Mouse (Mus musculus): ENCODE results near the gene Cryba1. TPM values are rescaled to one million over a fixed set of nuclear protein-coding genes. Genes with fewer than 3 reads are reported as not detected.
A peak's percentile ranks its signal among the peaks of the same experiment; 100 is the strongest.
"Not testable (repeated sequence)": the region's sequence is repeated elsewhere in the genome, so short reads cannot be mapped to it uniquely, and the experiment has no call there.

Gene Cryba1
- total RNA-seq (2021) = not detected
- long read RNA-seq, experiment 1 = 0 reads
- long read RNA-seq, experiment 2 = 0 reads

DNA sequence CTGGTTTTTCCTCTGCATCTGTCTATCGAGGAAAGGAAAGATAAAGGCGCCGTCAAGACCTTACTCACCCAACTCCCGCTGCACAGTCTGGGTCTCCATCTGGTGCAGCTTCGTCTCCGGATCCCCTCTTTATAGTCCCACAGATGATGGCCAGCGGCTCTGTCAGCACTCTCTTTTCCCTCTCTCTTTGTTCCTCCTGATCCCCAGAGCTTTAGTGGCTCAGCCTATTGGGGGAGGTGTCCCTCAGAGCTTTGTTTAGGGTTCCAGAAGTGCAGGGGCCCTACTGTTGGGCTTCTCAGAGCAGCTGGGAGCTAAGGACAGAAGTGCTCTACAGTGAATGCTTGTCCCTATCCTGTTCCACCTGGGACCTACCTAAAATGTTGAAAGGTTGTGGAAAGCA is at the start of gene Cryba1:
Cryba1 (minus strand) TSS at position 101 of the 400 bp plus-strand sequence.
- no peak for DNase-seq

DNA sequence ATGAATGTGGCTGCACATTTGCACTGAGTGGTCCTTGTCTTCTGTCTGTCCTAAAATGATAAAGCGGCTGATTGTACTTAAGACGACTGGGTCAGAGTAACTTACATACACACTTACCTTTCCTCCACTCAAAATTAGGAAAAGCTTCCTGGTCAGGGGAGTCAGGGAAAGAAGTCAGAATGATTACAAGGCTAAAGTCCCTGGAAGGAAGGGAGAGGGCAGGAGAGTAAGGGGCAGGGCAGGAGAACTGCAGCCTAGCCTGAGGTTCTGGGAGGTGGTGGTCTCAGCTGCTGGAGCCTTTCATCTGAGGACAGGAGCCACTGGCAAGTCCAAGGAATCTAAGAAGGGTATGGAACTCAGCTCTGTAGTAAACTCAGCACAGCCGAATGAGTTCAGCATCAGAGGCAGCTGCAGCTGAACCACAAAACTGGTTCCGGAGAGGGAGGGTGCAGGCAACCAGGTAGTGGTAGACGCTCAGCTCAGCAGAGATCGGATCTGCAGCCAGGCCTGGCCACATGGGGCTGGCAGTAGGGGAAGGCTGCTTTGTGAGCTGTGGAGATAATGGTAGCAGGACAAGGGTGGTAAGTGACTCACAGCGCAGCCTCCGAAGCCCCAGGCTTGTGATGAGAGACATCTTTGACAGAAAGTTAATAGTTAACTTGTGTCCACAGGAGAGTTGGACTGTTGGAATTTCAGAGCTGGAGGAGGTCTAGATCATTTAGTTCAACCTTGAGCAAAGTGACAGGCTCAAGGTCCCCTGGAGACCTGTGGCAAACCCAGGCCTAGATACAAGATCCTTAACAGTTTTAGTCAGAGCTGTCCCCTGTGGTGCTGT is 47.0 kb upstream of the Cryba1 start:
- no peak for DNase-seq

DNA sequence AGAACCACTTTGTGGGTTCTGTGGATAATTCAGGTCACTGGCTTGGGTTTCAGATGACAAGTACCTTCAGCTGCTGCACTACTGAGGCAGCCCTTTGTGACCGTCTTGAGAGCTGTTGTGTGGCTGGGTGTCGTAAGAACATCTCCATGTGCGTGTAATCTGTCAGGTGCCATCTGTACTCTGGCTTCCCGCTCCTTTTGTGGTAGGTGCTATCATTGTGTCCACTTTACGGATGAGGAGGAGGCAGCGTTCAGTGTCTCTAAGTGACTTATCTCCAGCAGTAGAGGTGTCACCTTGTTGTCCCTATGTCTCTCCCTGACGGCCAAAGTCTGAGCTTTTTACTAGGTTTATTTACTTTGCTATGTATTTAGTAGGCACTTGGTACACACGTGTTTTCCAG is 45.3 kb upstream of the Cryba1 start:
- DNase-seq = no peak

DNA sequence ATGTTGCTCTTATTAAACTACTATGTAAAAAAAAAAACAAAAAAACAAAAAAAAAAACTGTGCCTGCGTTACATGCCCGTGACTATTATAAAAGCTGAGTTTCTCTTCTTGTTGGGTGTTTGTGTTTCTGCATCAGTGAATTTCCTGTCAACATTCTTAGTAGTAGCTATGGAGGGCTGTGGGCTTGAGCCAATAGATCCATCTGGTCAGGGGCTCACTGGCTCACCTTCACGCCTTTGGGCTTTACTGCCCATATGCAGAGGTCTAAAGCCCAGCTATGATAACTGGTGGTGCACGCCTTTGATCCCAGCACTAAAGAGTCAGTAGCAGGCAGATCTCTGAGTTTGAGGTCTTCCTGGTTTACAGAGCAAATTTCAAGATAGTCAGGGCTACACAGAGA is 44.4 kb upstream of the Cryba1 start:
- no peak for DNase-seq

DNA sequence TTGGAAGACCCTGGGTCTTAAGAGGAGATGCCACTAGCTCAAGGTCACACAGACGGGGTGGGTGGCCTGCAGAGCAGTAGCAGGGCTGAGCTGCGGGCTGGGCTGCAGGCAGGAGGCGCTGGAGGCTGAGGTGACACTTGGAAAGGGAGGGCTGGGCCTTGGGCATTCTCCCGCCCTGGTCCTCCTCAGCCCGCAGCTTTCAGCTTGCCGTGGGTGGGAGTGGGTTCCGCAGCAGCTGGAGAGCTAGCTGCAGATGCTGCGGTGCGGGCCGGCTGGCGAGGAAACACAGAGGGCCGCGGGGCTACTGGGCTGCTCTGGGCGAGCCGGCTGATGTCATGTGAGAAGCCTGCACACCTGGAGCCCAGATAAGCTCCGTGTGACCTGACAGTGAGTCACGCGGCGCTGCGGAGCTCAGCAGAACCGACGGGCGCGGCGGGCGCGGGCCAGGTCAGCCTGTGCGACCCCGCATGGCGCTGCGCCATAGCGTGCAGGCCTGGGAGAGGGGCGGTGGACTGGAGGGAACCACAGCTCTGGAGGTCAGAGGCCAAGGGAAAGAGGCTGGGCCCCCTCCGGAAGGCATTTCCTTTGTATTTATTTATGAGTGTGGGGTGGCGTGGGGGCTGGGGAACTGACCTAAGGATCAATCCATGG is 41.4 kb upstream of the Cryba1 start:
- DNase-seq = peak; percentile 47

DNA sequence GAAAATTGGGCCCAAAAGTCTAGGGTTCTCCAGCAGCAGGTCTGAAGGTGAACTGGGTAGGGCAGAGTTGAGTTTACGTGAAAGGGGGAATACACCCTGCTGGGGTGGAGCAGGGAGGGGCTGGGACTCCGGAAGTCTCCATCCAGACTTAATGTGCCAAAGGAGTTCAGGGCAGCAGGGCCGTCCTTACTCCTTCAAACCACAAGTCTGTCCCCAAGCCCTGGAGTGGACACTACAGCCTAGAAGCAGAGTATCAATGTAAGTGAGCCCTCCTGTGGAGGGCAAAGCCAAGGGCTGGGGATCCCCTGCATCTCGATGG is 40.3 kb upstream of the Cryba1 start:
- no peak for DNase-seq

DNA sequence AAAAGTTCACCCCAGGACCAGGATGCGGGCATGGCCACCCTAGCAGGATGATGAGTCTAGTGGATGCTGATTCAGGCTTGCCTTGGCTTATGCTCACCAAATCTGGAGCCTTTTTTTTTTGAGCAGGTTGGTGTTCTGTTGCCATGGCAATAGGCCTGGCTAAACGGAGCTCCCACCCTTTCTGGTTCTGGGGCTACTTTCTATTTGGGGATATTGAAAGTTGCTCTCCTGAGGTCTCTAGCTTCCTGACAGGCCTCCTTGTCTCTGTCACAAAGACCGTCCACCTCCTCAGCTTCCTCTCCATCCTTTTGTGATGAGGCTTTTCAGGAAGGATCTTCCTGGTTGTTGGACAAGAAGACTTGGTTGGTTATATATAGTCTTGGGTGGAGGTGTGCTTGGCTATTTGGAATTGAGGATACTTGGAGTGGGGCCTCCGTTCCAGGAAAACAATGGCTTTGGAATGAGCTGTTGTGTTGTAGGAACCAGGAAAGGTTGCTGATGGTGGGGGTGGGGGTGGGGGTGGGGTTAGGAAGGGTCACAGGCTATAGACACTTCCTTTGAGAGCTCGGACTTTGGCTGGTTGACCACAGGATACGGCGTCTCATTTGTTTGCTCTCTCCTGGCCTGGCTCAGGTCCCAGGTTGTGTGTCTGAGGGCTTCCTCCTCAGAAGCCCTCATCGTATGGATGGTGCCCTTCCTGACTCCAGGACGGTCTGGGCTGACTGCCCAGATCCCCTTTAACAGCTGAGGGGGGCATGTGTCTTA is 39.8 kb upstream of the Cryba1 start:
- DNase-seq = no peak

DNA sequence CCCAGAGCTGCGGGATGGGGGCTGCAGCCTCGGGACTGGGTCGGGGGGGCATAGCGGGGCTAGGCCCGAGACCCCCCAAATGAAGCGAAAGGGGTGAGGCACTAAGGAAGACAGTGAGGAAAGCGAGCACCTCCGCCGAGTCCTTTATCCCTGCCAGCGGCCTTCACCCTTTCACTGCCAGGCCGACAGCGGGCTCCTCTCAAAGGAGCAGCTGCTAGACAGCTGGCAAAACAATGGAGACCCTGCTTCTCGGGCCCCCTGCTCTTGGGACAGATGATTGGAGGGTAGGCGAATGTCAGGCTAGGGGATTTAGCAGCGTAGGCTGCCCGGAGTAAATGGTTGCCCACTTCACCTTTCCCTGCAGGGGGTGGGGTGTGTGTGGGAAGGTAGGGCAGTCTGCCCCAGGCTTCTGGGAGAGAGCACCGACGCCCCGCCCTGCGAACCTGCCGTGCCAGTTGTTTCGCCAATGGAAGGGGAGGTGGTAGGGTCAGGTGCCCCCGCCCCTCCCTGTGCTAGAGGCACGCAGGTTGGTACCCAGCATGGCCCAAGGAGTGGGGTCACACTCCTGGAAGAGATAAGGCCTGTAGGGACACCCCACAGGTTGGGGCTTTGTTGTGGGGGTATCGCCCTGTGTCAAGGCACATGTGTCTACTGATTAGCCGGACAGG is 38.7 kb upstream of the Cryba1 start:
- peak; percentile 30 for DNase-seq

DNA sequence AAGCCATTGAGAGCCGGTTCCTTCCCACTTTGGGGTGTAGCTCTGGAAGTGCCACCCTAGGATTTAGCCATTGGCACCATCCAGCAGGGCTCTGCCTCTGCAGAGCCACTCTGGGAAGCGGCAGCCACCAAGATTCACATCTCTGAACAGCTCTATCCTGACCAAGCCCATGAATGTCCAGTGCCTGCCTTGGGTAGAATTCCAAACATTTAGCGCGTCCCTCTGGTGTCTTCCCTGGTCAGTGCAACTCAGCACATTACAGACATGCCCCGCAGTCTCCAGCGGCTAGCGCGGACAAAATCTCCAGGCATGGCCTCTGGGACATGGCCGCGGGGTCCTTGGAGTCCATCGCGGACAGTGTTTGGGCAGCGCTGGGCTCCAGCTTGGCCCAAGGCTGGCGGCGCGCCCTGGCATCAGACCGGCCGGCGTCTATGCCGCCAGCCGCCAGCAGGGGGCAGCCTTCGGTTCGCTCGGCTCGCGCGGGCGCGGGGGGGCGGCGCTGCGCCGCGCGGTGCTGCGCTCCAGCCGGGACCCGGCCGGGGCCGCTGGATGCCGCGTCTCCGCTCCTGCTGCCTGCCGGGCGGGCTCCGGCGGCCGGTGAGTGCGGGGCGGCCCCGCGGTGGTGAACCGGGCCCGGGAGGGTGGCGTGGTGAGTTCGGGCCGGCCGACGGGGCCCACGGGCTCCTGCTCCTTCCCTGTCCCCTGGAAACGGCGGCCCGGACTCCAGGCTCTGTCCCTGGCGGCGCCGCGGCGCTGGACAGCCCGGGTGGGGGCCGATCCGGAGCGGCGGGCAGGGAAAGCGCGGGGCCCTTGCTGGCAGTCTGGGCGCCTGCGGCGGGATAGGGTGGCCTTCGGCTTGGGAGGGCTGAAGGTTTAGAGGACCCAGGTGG is 37.9 kb upstream of the Cryba1 start, which contains the start of gene Myo18a:
Myo18a (plus strand) TSS at position 464 of the 890 bp plus-strand sequence.
- DNase-seq = peak; percentile 81

DNA sequence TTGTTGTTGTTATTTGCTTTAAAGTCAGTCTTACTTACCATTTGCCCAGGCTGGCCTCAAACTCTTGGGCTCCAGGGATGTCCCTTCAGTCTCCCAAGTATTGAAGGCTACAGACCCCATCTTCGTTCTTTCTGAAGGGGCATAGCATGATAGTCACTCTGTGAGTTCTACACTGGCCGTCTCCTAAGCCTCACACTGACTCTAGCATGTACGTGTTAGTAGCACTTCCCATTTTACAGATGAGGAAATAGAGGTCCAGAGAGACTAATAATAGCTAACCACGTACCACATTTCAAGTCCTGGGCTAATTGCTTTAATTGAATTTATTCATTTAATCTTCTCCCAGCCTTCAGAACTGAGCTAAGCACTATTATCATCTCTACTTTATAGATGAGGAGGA is 34.9 kb upstream of the Cryba1 start:
- DNase-seq = no peak

DNA sequence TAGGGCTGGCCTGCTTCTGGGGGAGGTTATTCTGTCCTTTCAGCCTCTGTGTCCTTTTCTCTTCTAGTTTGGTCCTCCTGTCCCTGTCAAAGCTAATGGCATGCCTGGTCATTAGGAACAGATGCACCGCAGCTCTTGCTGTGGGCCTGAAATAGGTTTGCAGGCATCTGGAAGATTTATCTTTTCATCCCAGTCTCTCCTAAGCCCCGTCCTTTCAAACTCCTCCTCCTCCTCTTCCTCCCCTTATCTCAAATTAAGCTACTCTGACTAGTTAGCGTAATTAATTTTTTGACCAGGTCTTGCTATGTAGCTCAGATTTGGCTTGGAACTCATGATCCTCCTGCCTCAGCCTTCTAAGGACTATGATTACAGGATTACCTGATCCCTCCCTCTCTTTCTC is 28.4 kb upstream of the Cryba1 start:
- no peak for DNase-seq

DNA sequence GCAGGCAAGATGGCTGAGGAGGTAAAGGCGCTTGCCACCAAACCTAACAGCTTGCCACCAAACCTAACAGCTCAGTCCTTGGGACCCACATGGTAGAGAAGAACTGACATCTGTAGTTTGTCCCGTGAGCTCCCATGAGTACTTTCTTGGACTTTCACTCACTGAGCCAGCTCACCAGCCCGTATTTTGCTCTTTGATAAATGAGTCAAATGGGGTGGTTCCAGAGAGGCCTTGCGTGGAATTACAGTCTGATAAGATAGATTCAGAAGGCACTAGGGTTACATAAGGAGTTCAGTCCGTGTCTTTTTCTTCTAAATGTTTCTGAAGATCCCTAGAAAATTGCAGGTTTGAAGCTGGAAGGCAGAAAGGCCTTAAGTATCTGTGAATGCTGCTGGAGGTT is 27.4 kb upstream of the Cryba1 start:
- no peak for DNase-seq

DNA sequence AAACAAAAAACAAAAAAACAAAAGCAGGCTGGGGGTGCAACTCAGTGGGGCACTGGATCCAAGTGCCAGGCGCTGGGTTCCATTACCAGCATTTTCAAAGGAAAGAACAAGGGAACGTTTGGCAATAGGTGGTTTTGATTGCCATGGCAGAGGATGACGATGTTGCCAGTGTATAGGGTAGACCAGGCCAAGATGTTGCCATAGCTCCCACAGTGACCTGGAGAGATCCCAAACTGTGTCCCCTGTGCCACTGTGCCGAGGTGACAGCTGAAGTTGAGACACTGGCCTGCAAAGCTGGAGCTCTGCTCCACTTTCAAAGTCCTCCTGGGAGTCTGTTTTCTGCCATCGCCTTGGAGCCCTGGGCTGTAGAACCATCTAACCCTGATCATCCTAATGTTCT is 23.9 kb upstream of the Cryba1 start:
- DNase-seq = no peak

DNA sequence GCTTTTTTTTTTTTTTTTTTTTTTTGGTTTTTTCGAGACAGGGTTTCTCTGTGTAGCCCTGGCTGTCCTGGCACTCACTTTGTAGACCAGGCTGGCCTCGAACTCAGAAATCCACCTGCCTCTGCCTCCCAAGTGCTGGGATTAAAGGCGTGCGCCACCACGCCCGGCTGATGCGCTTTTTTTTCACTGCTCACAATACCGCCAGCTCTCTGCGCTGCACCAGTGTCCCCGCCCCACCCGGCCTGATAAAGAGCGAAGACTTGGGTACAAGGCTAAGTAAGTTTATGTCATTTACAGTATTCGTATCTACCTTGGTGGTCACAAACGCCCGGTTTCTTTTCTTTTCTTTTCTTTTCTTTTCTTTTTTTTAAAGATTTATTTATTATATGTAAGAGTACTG is 22.0 kb upstream of the Cryba1 start:
- not testable (repeated sequence) for DNase-seq

DNA sequence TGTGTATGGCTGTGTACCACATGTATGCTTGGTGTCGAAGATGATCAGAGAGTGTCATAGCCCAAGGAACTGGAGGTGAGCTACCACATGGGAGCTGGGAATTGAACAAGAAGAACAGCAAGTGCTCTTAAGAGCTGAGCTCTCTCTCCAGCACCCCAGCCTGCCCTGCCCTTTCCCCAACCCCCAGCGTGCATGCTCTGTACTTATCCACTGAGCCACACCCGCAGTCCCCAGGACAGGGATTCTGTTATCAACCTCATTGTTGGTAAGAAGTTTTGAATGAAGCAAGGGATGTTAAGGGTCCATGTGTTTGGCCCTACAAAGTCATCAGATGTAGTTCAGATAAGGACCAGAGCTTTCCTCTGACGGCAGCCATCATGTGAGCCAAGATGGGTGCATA is 21.6 kb upstream of the Cryba1 start:
- no peak for DNase-seq

DNA sequence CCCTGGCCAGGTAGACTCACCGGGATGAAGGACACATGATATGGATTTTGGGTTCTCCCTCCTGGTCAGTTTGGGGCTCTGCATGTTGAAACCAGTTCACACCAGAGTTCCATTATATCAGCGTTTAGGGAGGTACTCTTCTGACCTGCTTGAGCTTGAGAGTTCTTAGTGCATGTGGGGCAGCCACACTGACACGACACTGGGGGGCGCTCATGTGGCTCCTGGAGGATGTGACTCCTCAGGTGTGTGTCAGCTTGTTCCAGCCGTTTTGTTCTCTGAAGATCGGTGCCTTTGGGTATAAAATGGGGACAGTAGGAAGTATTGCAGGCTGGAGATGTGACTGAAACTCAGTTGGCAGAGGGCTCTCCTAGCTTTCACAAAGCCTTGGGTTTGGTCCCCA is 18.9 kb upstream of the Cryba1 start:
- no peak for DNase-seq

DNA sequence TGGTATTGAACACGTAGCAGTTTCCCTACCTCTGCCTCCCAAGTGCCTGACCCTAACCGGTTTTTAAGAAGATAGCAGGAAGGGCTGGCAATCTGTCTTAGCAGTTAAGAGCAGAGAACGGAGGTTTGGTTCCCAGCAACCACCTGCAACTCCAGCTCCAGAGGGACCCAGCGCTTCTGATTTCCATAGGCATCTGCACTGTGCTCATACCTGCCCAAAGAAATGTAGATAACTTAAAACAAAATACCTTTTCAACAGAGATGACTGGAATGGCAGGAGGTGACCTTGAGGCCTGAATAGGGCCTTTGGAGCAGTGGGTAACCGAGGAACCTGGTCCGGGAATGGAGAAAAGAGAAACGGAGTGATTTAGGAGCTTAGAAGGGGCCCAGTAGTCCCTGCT is 13.5 kb upstream of the Cryba1 start:
- DNase-seq = no peak

DNA sequence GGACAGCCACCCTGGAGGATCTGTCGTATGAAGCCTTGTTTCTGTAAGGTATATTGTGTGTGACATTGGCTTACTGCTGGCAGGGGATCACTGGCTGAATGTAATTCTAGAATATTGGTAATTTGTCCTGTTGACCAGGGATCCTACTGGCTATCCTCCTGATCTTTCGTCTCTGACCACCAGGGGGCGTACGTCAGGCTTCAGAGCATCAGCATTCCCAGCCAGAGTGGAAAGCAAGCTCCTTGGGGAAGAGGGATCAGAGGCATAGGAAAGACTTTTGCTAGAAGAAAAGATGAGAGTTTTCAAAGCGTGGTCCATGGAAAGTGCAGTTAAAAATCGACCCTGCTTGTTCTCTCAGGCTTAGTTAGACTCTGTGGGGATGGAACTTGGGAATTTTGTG is 12.2 kb upstream of the Cryba1 start:
- DNase-seq = peak; percentile 48

DNA sequence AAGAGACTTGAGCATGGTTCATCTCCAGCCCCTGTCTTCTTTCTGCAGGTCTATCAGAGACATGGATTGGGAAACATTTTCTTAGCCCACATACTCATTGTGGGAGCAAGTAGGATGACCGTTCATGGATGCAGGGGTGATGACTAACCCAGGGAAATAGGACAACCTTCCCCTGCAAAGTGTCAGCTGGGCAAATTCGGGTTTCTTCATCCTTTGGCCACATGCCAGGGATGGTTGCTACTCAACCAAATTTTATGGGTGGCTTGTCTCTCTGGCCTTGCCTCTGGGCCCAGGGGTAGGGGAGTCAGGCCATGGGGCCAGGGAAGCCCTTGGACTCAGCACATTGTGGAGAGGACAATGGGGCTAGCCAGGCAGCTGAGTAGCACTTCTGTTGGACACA is 3.5 kb upstream of the Cryba1 start:
- DNase-seq = no peak

DNA sequence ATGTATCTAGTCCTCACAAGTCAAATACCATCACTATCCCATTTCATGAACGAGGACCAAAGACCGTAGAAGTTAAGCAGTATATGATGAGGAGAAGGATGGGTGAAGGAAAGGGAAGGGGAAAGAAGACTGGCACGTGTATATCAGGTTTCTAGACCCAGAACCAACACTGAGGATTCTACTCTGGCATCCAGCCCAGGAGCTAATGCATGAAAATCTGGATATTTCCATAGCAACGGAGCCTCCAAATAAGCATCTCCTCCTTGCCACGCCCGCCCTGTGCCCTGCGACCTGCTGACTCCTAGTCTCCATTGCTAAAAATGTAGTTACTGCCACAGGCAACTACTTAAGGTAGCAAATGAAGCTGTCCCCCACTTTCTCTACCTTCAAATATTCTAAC is 317 bp downstream of the Cryba1 start:
- DNase-seq = no peak

DNA sequence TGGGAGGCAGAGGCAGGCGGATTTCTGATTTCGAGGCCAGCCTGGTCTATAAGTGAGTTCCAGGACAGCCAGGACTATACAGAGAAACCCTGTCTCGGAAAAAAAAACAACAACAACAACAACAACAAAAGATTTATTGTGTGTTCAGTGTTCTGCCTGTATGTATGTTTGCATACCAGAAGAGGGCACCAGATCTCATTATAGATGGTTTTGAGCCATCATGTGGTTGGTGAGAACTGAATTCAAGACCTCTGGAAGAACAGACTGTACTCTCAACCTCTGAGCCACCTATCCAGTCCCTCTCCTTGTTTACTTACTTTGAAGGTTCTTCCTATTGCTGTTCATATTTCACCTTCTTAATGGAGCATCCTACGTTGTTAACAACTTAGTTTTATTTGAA is 3.7 kb downstream of the Cryba1 start:
- no peak for DNase-seq

DNA sequence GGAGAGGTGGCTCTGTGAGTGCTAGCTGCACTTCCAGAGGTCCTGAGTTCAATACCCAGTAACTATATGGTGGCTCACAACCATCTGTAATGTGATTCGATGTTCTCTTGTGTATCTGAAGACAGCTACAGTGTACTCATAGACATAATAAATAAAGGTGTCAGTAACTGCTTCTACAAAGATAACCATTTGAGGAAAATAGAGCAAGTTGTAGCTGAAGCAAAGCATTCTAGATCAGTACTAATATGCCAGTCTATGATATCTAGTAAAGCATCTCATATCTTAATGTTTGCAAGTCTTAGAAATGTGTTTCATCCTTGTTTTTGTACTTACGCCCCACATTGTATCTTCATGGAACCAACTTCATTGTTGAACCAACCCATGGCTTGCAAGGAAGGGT is 6.0 kb downstream of the Cryba1 start:
- no peak for DNase-seq

Measured in gastrocnemius, postnatal 25 days (tissue).